Mouse (Mus musculus): ENCODE data around the gene Pla2g4e.

- TF ChIP-seq CTCF (IDR thresholded peaks at IDR 0.05; ENCODE audit: extremely low read depth, insufficient read length, insufficient replicate concordance, low read depth, low read length) = no peak
- TF ChIP-seq POLR2A (IDR thresholded peaks at IDR 0.05; ENCODE audit: low read depth, low read length) = no peak
Measured at GRCm38 (mm10) chr2:120211448-120211847, 33.7 kb downstream of the Pla2g4e start.
